ENCODE assay signal across 8 mouse cellular contexts in the genomic region with DNA sequence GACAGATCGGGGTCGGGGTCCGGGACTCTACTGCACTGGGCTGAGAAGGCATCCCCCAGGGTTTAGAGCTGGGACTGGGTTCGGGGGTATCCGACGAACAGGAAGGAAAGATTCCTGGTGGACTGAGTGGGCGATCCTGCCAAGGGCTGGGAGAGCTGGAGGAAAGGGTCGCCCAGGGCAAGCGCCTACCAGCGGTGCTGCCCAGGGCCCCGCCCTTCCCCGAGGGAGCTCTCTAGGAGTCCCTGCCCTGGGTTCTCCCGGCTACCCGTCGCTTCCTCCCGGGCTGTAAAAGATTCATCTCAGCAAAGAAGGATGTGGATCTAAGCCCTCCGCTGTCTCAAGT. TPM values are rescaled to one million over a fixed set of nuclear protein-coding genes. Genes with fewer than 3 reads are reported as not detected.
DNase-seq lines count a peak whose midpoint lies in the region; ATAC-seq and TF ChIP-seq lines count a peak whose summit lies in the region.

No protein-coding gene starts in this region.

- peak overlapping the region; percentile 96 for H3K27ac ChIP-seq in forebrain, embryonic 12.5 days
- peak overlapping the region; percentile 73 for H3K27ac ChIP-seq in intestine, embryonic 15.5 days

- 0 out of 2 replicates have a peak, but pooled peaks cover 6% of the 10 kb centered on the region for H3K36me3 ChIP-seq in E14TG2a.4 (ENCODE audit: insufficient read depth, low read length)
- peaks cover 34% of the 10 kb centered on the region for H3K36me3 ChIP-seq in forebrain, embryonic 12.5 days (replicated peaks)
- no peaks in the 10 kb centered on the region for H3K36me3 ChIP-seq in intestine, embryonic 15.5 days

- intact Hi-C loops in left cerebral cortex, postnatal 25 days (cut with DNase I) = no loop called here

- DNase-seq in adrenal gland, adult 18-20 months (ENCODE audit: low spot score in 2 of 2) = peak; percentile 37 to 43
- no peak for DNase-seq in adrenal gland, adult 8-10 months
- no peak for DNase-seq in yolk sac, embryonic 10.5 days (ENCODE audit: low spot score)
- DNase-seq in left cerebral cortex, postnatal 25 days (ENCODE audit: low spot score in 2 of 2) = no peak

- peaks cover 80% of the 10 kb centered on the region for H3K27me3 ChIP-seq in E14TG2a.4 (ENCODE audit: insufficient read depth, low read length)
- H3K27me3 ChIP-seq in forebrain, embryonic 12.5 days = 0 out of 2 replicates have a peak, but pooled peaks cover 11% of the 10 kb centered on the region
- peaks cover 6% of the 10 kb centered on the region; the same call in 1 of the 2 replicates for H3K27me3 ChIP-seq in intestine, embryonic 15.5 days (replicated peaks)

- peaks cover 32% of the 10 kb centered on the region for H3K4me1 ChIP-seq in E14TG2a.4 (replicated peaks; ENCODE audit: low read depth, low read length)
- peaks cover 68% of the 10 kb centered on the region for H3K4me1 ChIP-seq in forebrain, embryonic 12.5 days
- H3K4me1 ChIP-seq in intestine, embryonic 15.5 days (replicated peaks) = peaks cover 17% of the 10 kb centered on the region

- peak overlapping the region; percentile 98 for H3K9ac ChIP-seq in forebrain, embryonic 12.5 days
- peak overlapping the region; percentile 74 for H3K9ac ChIP-seq in intestine, embryonic 15.5 days

- 0% methylated on average over 15 of the region's 17 CpGs for WGBS in forebrain, embryonic 12.5 days
- WGBS in intestine, embryonic 15.5 days = under 1% methylated on average over 17 of the region's 17 CpGs

- H3K9me3 ChIP-seq in E14TG2a.4 (ENCODE audit: low read length) = no peaks in the 10 kb centered on the region
- H3K9me3 ChIP-seq in forebrain, embryonic 12.5 days = no peaks in the 10 kb centered on the region
- H3K9me3 ChIP-seq in intestine, embryonic 15.5 days = no peaks in the 10 kb centered on the region

- ATAC-seq in forebrain, embryonic 12.5 days (ENCODE audit: low FRiP score) = peak; percentile 65
- ATAC-seq in intestine, embryonic 15.5 days = peak; percentile 77
- peak; percentile 50; the same call in 1 of the 2 replicates for ATAC-seq in megakaryocyte progenitor cell, adult 5-6 weeks (replicated peaks; ENCODE audit: poor library complexity)

- H3K4me2 ChIP-seq in forebrain, embryonic 12.5 days = peak overlapping the region; percentile 67
- H3K4me2 ChIP-seq in intestine, embryonic 15.5 days (replicated peaks) = peak overlapping the region; percentile 100

- no peak for TF ChIP-seq CTCF in E14TG2a.4 (conservative IDR thresholded peaks at IDR 0.05; ENCODE audit: low read length)

- H3K4me3 ChIP-seq in E14TG2a.4 (replicated peaks; ENCODE audit: low read length) = peak overlapping the region; percentile 91
- H3K4me3 ChIP-seq in forebrain, embryonic 12.5 days (replicated peaks) = peak overlapping the region; percentile 77
- H3K4me3 ChIP-seq in intestine, embryonic 15.5 days (replicated peaks) = peak overlapping the region; percentile 75

RNA-seq across cellular contexts. Expression of a gene that starts 1.0 kb away (rescaled TPM):
- total RNA-seq in adrenal gland, adult 18-20 months (2021) = 1 to 10 TPM; 1.4 to 1.8 TPM
- 1 to 10 TPM in 3 of 4 experiments, under 1 TPM in 1; 0.84 to 4.0 (median 2.4) TPM for total RNA-seq in adrenal gland, adult 8-10 months (2022)
- polyA plus RNA-seq in forebrain, embryonic 12.5 days (2016; fragmentation: Nextera tagmentation; extraction: Ambion mirVana) = 40.0 and 40.8 TPM in 2 replicates
- 0.99 and 1.4 TPM in 2 replicates for polyA plus RNA-seq in intestine, embryonic 15.5 days (2015; fragmentation: Nextera tagmentation; extraction: Ambion mirVana)
- not detected in 2 replicates for total RNA-seq in megakaryocyte progenitor cell, adult 5-6 weeks (2015)
- total RNA-seq in megakaryocyte progenitor cell, adult 5-6 weeks (2017) = not detected in 2 replicates
- 1 to 10 TPM; 1.5 to 2.2 TPM for total RNA-seq in left cerebral cortex, postnatal 25 days (2021)

RNA-seq across cellular contexts. Expression of a gene that starts 40.7 kb away (rescaled TPM):
- 10 to 100 TPM; 21.1 to 24.1 TPM for total RNA-seq in adrenal gland, adult 18-20 months (2021)
- total RNA-seq in adrenal gland, adult 8-10 months (2022) = 10 to 100 TPM; 28.6 to 67.1 (median 44.5) TPM
- 14.1 and 14.4 TPM in 2 replicates for polyA plus RNA-seq in forebrain, embryonic 12.5 days (2016; fragmentation: Nextera tagmentation; extraction: Ambion mirVana)
- polyA plus RNA-seq in intestine, embryonic 15.5 days (2015; fragmentation: Nextera tagmentation; extraction: Ambion mirVana) = 21.1 and 22.7 TPM in 2 replicates
- total RNA-seq in megakaryocyte progenitor cell, adult 5-6 weeks (2015) = 0.02 TPM in 1 of 2 replicates, not detected in the other
- total RNA-seq in megakaryocyte progenitor cell, adult 5-6 weeks (2017) = under 0.01 and 0.07 TPM in 2 replicates
- 10 to 100 TPM; 23.4 to 24.5 TPM for total RNA-seq in left cerebral cortex, postnatal 25 days (2021)

RNA-seq across cellular contexts. Expression of a gene that starts 53.2 kb away (rescaled TPM):
- 10 to 100 TPM; 12.0 to 15.3 TPM for total RNA-seq in adrenal gland, adult 18-20 months (2021)
- 10 to 100 TPM; 16.2 to 44.2 (median 33.1) TPM for total RNA-seq in adrenal gland, adult 8-10 months (2022)
- 5.7 and 5.9 TPM in 2 replicates for polyA plus RNA-seq in forebrain, embryonic 12.5 days (2016; fragmentation: Nextera tagmentation; extraction: Ambion mirVana)
- polyA plus RNA-seq in intestine, embryonic 15.5 days (2015; fragmentation: Nextera tagmentation; extraction: Ambion mirVana) = 9.4 and 9.7 TPM in 2 replicates
- total RNA-seq in megakaryocyte progenitor cell, adult 5-6 weeks (2015) = 3.2 and 3.3 TPM in 2 replicates
- 2.8 and 3.1 TPM in 2 replicates for total RNA-seq in megakaryocyte progenitor cell, adult 5-6 weeks (2017)
- total RNA-seq in left cerebral cortex, postnatal 25 days (2021) = 1 to 10 TPM; 3.3 to 3.6 TPM

Comparison
In these comparisons a context has a peak if more than half of its experiments do, and no peak if none do; other contexts are left out.
1. DNase-seq: peak in adrenal gland, adult 18-20 months (2 of 2); none in adrenal gland, adult 8-10 months (single experiment), yolk sac, embryonic 10.5 days (single experiment) and left cerebral cortex, postnatal 25 days (0 of 2).
2. RNA of a gene that starts 40.7 kb away (total RNA-seq): 28.6 to 67.1 TPM in adrenal gland, adult 8-10 months, 23.4 to 24.5 TPM in left cerebral cortex, postnatal 25 days and 21.1 to 24.1 TPM in adrenal gland, adult 18-20 months; under 0.01 to 0.07 TPM in megakaryocyte progenitor cell, adult 5-6 weeks; every median in the first group is over 10 times any median in the second.
3. Peak in every context shown above with its lines, with median percentiles within 50 percentile points of each other: H3K4me3 ChIP-seq and ATAC-seq.